ENCODE assay signal across 8 mouse cellular contexts in the genomic region with DNA sequence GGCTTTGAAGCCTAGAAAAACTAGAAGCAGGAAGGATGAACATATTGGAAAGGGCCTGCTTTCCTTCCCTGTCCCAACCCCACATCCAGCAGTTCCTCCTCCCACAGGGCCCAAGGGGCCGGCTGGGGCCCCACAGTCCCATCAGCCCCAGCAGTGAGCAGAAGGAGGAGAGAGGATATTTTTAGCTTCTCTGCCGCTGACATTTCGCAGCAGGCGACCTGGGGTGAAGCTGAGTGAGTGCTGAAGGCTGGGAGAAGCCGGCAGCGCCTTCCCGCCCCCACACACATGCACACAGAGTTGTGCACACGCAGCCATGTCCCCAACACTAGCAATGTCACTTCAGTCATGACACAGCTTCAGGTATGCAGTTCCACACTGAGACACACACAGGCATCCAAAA. TPM values are rescaled to one million over a fixed set of nuclear protein-coding genes. Genes with fewer than 3 reads are reported as not detected.
DNase-seq lines count a peak whose midpoint lies in the region; ATAC-seq lines count a peak whose summit lies in the region.

No protein-coding gene starts in this region.

- no peaks in the 10 kb centered on the region for H3K9me3 ChIP-seq in midbrain, embryonic 10.5 days (replicated peaks)
- no peaks in the 10 kb centered on the region for H3K9me3 ChIP-seq in midbrain, embryonic 11.5 days (ENCODE audit: control insufficient read depth, low read length)
- no peaks in the 10 kb centered on the region for H3K9me3 ChIP-seq in heart, embryonic 11.5 days (replicated peaks; ENCODE audit: control insufficient read depth, low read length)
- no peaks in the 10 kb centered on the region for H3K9me3 ChIP-seq in limb, embryonic 12.5 days

- peaks cover 72% of the 10 kb centered on the region for H3K4me1 ChIP-seq in midbrain, embryonic 10.5 days
- H3K4me1 ChIP-seq in midbrain, embryonic 11.5 days (ENCODE audit: control insufficient read depth, insufficient read depth, low read length), result peaks cover 40% of the 10 kb centered on the region
- peaks cover 82% of the 10 kb centered on the region for H3K4me1 ChIP-seq in heart, embryonic 11.5 days (ENCODE audit: control insufficient read depth, insufficient read depth, low read length)
- H3K4me1 ChIP-seq in limb, embryonic 12.5 days (replicated peaks), result peaks cover 84% of the 10 kb centered on the region

- H3K9ac ChIP-seq in midbrain, embryonic 11.5 days (ENCODE audit: low read length), result no peak overlapping the region
- H3K9ac ChIP-seq in heart, embryonic 11.5 days (ENCODE audit: low read depth, low read length), result peak overlapping the region; percentile 29; the same call in 1 of the 2 replicates
- 0 out of 2 replicates have a peak overlapping the region, but pooled peaks have one; percentile 23 for H3K9ac ChIP-seq in limb, embryonic 12.5 days (replicated peaks)

- no peak overlapping the region for H3K4me2 ChIP-seq in midbrain, embryonic 11.5 days
- peak overlapping the region; percentile 50 for H3K4me2 ChIP-seq in heart, embryonic 11.5 days
- H3K4me2 ChIP-seq in limb, embryonic 12.5 days, result no peak overlapping the region

- 55% methylated on average over 8 of the region's 8 CpGs for WGBS in midbrain, embryonic 10.5 days
- WGBS in midbrain, embryonic 11.5 days, result 51% methylated on average over 8 of the region's 8 CpGs
- 10% methylated on average over 8 of the region's 8 CpGs for WGBS in heart, embryonic 11.5 days (ENCODE audit: insufficient replicate concordance)
- WGBS in limb, embryonic 12.5 days, result 44% methylated on average over 8 of the region's 8 CpGs

- H3K27ac ChIP-seq in midbrain, embryonic 10.5 days (replicated peaks), result peak overlapping the region; percentile 49; the same call in 1 of the 2 replicates
- no peak overlapping the region for H3K27ac ChIP-seq in midbrain, embryonic 11.5 days (ENCODE audit: low read depth, low read length)
- H3K27ac ChIP-seq in heart, embryonic 11.5 days (ENCODE audit: low read depth, low read length), result peak overlapping the region; percentile 97
- H3K27ac ChIP-seq in limb, embryonic 12.5 days, result peak overlapping the region; percentile 60

- no peak for DNase-seq in midbrain, embryonic 10.5 days (ENCODE audit: low spot score)
- DNase-seq in midbrain, embryonic 11.5 days (ENCODE audit: low spot score, missing footprints), result no peak
- peak; percentile 69 to 79 for DNase-seq in thymus, adult 18-20 months
- DNase-seq in layer of hippocampus, postnatal 36 days, result no peak
- DNase-seq in frontal cortex, postnatal 14 days (ENCODE audit: low spot score in 2 of 2), result no peak

- no peaks in the 10 kb centered on the region for H3K36me3 ChIP-seq in midbrain, embryonic 10.5 days
- no peaks in the 10 kb centered on the region for H3K36me3 ChIP-seq in midbrain, embryonic 11.5 days (ENCODE audit: control insufficient read depth, insufficient read depth, low read length)
- no peaks in the 10 kb centered on the region for H3K36me3 ChIP-seq in heart, embryonic 11.5 days (ENCODE audit: control insufficient read depth, insufficient read depth, low read length)
- H3K36me3 ChIP-seq in limb, embryonic 12.5 days, result no peaks in the 10 kb centered on the region

- H3K4me3 ChIP-seq in midbrain, embryonic 10.5 days, result no peak overlapping the region
- no peak overlapping the region for H3K4me3 ChIP-seq in midbrain, embryonic 11.5 days (ENCODE audit: low read depth, low read length)
- peak overlapping the region; percentile 8; the same call in 1 of the 2 replicates for H3K4me3 ChIP-seq in heart, embryonic 11.5 days (ENCODE audit: low read depth, low read length)
- H3K4me3 ChIP-seq in limb, embryonic 12.5 days (replicated peaks), result no peak overlapping the region

- ATAC-seq in midbrain, embryonic 11.5 days (ENCODE audit: low FRiP score), result no peak
- ATAC-seq in heart, embryonic 11.5 days (replicated peaks; ENCODE audit: insufficient number of reproducible peaks, low FRiP score, low TSS enrichment), result no peak
- no peak for ATAC-seq in limb, embryonic 12.5 days (ENCODE audit: insufficient number of reproducible peaks, insufficient read depth, low FRiP score, low TSS enrichment, low read depth)
- no peak for ATAC-seq in erythroid progenitor cell, adult 5-6 weeks (replicated peaks; ENCODE audit: low FRiP score, poor library complexity, severe bottlenecking)

- peaks cover 75% of the 10 kb centered on the region for H3K27me3 ChIP-seq in midbrain, embryonic 10.5 days (ENCODE audit: low read depth, poor library complexity, severe bottlenecking)
- peaks cover 16% of the 10 kb centered on the region for H3K27me3 ChIP-seq in midbrain, embryonic 11.5 days (ENCODE audit: control insufficient read depth, insufficient read depth, low read length)
- peaks cover 3% of the 10 kb centered on the region; the same call in 1 of the 2 replicates for H3K27me3 ChIP-seq in heart, embryonic 11.5 days (ENCODE audit: control insufficient read depth, insufficient read depth, low read length)
- no peaks in the 10 kb centered on the region for H3K27me3 ChIP-seq in limb, embryonic 12.5 days

RNA-seq across cellular contexts. Expression of gene Wasf2, which starts 42.5 kb away (rescaled TPM):
- 48.3 and 50.3 TPM in 2 replicates for polyA plus RNA-seq in midbrain, embryonic 10.5 days (2016; fragmentation: Nextera tagmentation; extraction: Ambion mirVana)
- 38.3 and 40.1 TPM in 2 replicates for polyA plus RNA-seq in midbrain, embryonic 11.5 days (2014; fragmentation: Nextera tagmentation; extraction: Ambion mirVana)
- 37.3 and 55.8 TPM in 2 replicates for polyA plus RNA-seq in heart, embryonic 11.5 days (2014; fragmentation: Nextera tagmentation; extraction: Ambion mirVana)
- 73.8 and 81.6 TPM in 2 replicates for polyA plus RNA-seq in limb, embryonic 12.5 days (2016; fragmentation: Nextera tagmentation; extraction: Ambion mirVana)
- 79.6 and 83.6 TPM in 2 replicates for total RNA-seq in erythroid progenitor cell, adult 5-6 weeks (2015; ENCODE audit: low replicate concordance)
- total RNA-seq in erythroid progenitor cell, adult 5-6 weeks (2017; ENCODE audit: low replicate concordance), result 59.7 and 73.7 TPM in 2 replicates
- 10 to 100 TPM; 28.7 to 32.8 TPM for total RNA-seq in layer of hippocampus, postnatal 36 days (2021)

Comparison
In these comparisons a context has a peak if more than half of its experiments do, and no peak if none do; other contexts are left out.
1. DNase-seq: peak in thymus, adult 18-20 months (2 of 2); none in midbrain, embryonic 10.5 days (single experiment), midbrain, embryonic 11.5 days (single experiment), layer of hippocampus, postnatal 36 days (0 of 2) and frontal cortex, postnatal 14 days (0 of 2).